Mouse (Mus musculus) urinary bladder, postnatal 10 days (tissue): ENCODE data around the gene Fkbp10.

Source experiments
- DNase-seq: peaks from one replicate; pipeline ENCODE4 v3.0.0; 2022; ENCODE audit warnings: low spot score

Fkbp10 gene

GRCm38 (mm10) chr11:100394353-100395074 is 21.0 kb upstream of the Fkbp10 start:
- DNase-seq = no peak

GRCm38 (mm10) chr11:100395200-100395599 is 20.3 kb upstream of the Fkbp10 start:
- no peak for DNase-seq

- no peak for DNase-seq
Measured at GRCm38 (mm10) chr11:100395861-100396631, 19.5 kb upstream of the Fkbp10 start.

- DNase-seq = no peak
Measured at GRCm38 (mm10) chr11:100396886-100397599, 18.5 kb upstream of the Fkbp10 start.

GRCm38 (mm10) chr11:100397600-100398389 is 17.7 kb upstream of the Fkbp10 start, which contains the start of gene Jup:
Jup (minus strand) TSS chr11:100397763.
- DNase-seq = peak; percentile 99

GRCm38 (mm10) chr11:100398517-100398916 is 17.0 kb upstream of the Fkbp10 start:
- DNase-seq = no peak

- no peak for DNase-seq
Measured at GRCm38 (mm10) chr11:100399320-100399719, 16.2 kb upstream of the Fkbp10 start.

GRCm38 (mm10) chr11:100399727-100400538 is 15.6 kb upstream of the Fkbp10 start:
- no peak for DNase-seq

GRCm38 (mm10) chr11:100400842-100401241 is 14.7 kb upstream of the Fkbp10 start:
- DNase-seq = no peak

GRCm38 (mm10) chr11:100402240-100402639 is 13.3 kb upstream of the Fkbp10 start:
- no peak for DNase-seq

GRCm38 (mm10) chr11:100402682-100403081 is 12.8 kb upstream of the Fkbp10 start:
- no peak for DNase-seq

GRCm38 (mm10) chr11:100403445-100404134 is 11.9 kb upstream of the Fkbp10 start:
- DNase-seq = no peak

GRCm38 (mm10) chr11:100404456-100405074 is 10.9 kb upstream of the Fkbp10 start:
- DNase-seq = no peak

GRCm38 (mm10) chr11:100406273-100406672 is 9.2 kb upstream of the Fkbp10 start:
- DNase-seq = no peak

- DNase-seq = no peak
Measured at GRCm38 (mm10) chr11:100406995-100407705, 8.3 kb upstream of the Fkbp10 start.

- DNase-seq = no peak
Measured at GRCm38 (mm10) chr11:100408076-100408834, 7.2 kb upstream of the Fkbp10 start.

GRCm38 (mm10) chr11:100408835-100409462 is 6.5 kb upstream of the Fkbp10 start:
- DNase-seq = no peak

GRCm38 (mm10) chr11:100409686-100410085 is 5.8 kb upstream of the Fkbp10 start:
- DNase-seq = no peak
